Mouse (Mus musculus): Measurements from ENCODE around the gene Adcy7. TPM values are rescaled to one million over a fixed set of nuclear protein-coding genes. Genes with fewer than 3 reads are reported as not detected.

The Adcy7 gene
- 133 TPM for polyA plus RNA-seq (2017; shearing (Covaris generic))

DNA sequence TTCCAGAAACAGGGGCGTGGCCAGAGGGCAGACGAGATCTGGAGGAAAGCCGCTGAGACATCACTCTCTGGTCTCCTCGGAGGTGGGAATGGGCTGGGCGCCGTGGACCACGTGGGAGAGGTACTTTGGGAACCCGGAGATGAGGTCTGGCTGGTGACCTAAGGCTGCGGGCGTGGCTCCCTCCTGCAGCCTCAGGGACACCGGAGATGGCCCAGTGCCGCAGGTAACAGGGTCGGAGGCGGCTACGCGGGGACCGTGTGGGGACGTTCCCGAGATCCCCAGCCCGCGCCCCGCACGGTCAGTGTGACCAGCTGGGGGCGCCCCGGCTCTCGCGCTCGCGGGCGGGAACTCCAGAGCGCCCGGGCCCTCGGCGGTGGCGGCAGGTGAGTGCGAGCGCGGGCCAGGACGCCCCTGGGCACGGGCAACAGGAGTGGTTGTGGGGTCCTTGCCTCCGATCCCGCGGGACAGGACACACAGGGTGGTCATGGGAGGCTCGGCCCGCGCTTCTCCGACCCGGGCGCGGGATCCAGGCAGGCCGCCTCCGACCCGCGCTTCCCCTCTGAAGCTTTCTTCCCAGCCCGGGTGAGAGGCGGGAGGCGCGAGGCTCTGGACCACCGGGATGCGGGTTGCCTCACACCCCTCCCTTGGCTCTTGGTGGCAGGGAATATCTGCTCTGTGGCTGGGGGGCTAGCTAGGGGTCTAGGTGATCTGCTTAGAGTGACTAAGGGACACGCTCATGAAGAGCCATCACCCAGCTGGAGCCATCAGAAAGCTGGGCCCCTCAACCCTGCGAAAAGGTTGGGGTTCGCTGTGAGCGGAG, at the start of gene Adcy7:
Gene Adcy7 (plus strand): TSS at position 173 of the 820 bp plus-strand sequence.

GRCm38 (mm10) chr8:88361708-88362428, 89.7 kb downstream of the Adcy7 start, which contains the start of gene Brd7:
Gene Brd7, minus strand, starts transcription at chr8:88362194.

Other genes starting within 250 kb of the Adcy7 start
- gene Cnep1r1, start 153.6 kb upstream of the Adcy7 start, polyA plus RNA-seq (2017; shearing (Covaris generic)): 27.8 TPM
- 33.3 TPM for gene Heatr3, start 134.5 kb upstream of the Adcy7 start, polyA plus RNA-seq (2017; shearing (Covaris generic))
- gene Tent4b, start 73.2 kb upstream of the Adcy7 start, polyA plus RNA-seq (2017; shearing (Covaris generic)): 44.9 TPM
- 38.4 TPM for gene Brd7, start 89.8 kb downstream of the Adcy7 start, polyA plus RNA-seq (2017; shearing (Covaris generic))
- not detected for gene Nkd1, start 249.0 kb downstream of the Adcy7 start, polyA plus RNA-seq (2017; shearing (Covaris generic))